8 mouse cellular contexts compared by ENCODE assay signal in the genomic region with DNA sequence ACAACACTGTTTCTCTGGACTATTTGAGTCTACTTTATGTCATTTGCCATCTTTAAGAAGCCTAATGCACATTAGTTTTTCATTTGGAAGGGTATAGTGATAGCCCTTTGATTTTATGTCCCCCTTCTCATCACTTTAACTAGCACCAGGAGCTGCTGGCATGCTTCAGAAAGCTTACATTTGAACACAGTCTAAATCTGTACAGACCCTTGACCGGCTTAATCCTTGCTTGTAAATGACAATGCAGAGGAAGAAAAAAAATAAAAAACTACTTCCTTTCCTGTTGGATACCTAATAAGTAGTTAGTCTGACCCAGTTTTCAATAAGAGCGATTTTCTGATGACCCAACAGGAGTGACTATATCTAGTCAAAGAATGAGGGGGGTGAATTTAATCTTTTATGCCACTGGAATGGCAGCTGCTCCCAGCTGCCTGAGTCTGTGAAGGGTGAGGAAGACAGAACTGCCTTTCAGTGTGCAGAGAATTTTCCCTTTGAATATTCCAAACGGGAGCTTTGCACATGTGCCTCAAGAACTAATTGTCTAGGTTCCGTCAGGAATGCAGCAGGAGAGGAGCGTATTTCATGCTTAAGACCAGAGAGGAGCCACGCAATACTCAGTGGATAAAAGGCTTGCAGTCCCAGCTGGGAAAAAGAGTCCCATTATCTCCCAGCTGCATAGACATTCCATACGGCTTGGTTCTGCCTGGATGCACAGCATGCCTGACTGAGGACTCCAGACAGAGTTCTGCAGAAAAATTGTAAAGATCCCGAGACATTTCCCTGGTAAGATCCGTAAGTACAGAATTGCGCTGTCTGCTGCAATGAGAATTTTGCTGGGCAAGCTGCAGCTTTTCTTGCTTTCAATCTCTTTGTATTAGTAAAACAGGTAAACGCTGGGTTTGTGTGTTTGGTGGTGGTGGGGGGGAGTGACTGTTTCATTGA. TPM values are rescaled to one million over a fixed set of nuclear protein-coding genes. Genes with fewer than 3 reads are reported as not detected.
DNase-seq lines count a peak whose midpoint lies in the region; ATAC-seq and TF ChIP-seq lines count a peak whose summit lies in the region.
"Had no signal": no experiment of that assay in that cellular context is flagged by ENCODE, and none has a peak within 500 bp of the region (broad histone marks: within the 10 kb centered on the region; RNA-seq: fewer than 3 reads in every experiment).

A gene (plus strand): TSS at position 301 of the 942 bp plus-strand sequence.

- 13% methylated on average over 11 of the region's 11 CpGs for WGBS in hindbrain, embryonic 15.5 days
- 38% methylated on average over 11 of the region's 11 CpGs for WGBS in limb, embryonic 15.5 days
- 45% methylated on average over 11 of the region's 11 CpGs for WGBS in stomach, postnatal 0 days

- peak; percentile 47 for DNase-seq in cerebellum, adult 11-12 months
- DNase-seq in embryo, embryonic 10 days (ENCODE audit: low spot score) = peak; percentile 63
- DNase-seq in stomach, postnatal 0 days (ENCODE audit: low spot score) = no peak
- no peak for DNase-seq in testis, postnatal 10 days (ENCODE audit: low spot score)
- DNase-seq in lung, postnatal 10 days = no peak

- peak within 1 kb of the TSS; percentile 75 for H3K27ac ChIP-seq in hindbrain, embryonic 15.5 days (replicated peaks)
- H3K27ac ChIP-seq in limb, embryonic 15.5 days = no peak within 1 kb of the TSS
- no peak within 1 kb of the TSS for H3K27ac ChIP-seq in stomach, postnatal 0 days (replicated peaks)

- peak within 1 kb of the TSS; percentile 58 for H3K4me2 ChIP-seq in hindbrain, embryonic 15.5 days
- 0 out of 2 replicates have a peak within 1 kb of the TSS, but pooled peaks have one; percentile 3 for H3K4me2 ChIP-seq in limb, embryonic 15.5 days
- H3K4me2 ChIP-seq in stomach, postnatal 0 days (replicated peaks; ENCODE audit: low read depth) = peak within 1 kb of the TSS; percentile 12

- H3K36me3 ChIP-seq in hindbrain, embryonic 15.5 days = no peaks in the 10 kb centered on the region
- no peaks in the 10 kb centered on the region for H3K36me3 ChIP-seq in limb, embryonic 15.5 days
- no peaks in the 10 kb centered on the region for H3K36me3 ChIP-seq in stomach, postnatal 0 days (ENCODE audit: control insufficient read depth, insufficient read depth, low read length)

- TF ChIP-seq EP300 in stomach, postnatal 0 days (optimal IDR thresholded peaks at IDR 0.05) = no peak

- ATAC-seq in hindbrain, embryonic 15.5 days (ENCODE audit: low FRiP score, low read depth) = peak; percentile 88
- 0 out of 2 replicates have a peak, but pooled peaks have one; percentile 14 for ATAC-seq in limb, embryonic 15.5 days (ENCODE audit: insufficient number of reproducible peaks, low FRiP score, low TSS enrichment, low read depth)
- ATAC-seq in stomach, postnatal 0 days (ENCODE audit: low FRiP score, low TSS enrichment) = no peak

- H3K4me3 ChIP-seq in hindbrain, embryonic 15.5 days = peak within 1 kb of the TSS; percentile 44
- no peak within 1 kb of the TSS for H3K4me3 ChIP-seq in limb, embryonic 15.5 days
- no peak within 1 kb of the TSS for H3K4me3 ChIP-seq in stomach, postnatal 0 days (ENCODE audit: low read depth, low read length)

- no peaks in the 10 kb centered on the region for H3K9me3 ChIP-seq in hindbrain, embryonic 15.5 days
- no peaks in the 10 kb centered on the region for H3K9me3 ChIP-seq in limb, embryonic 15.5 days
- no peaks in the 10 kb centered on the region for H3K9me3 ChIP-seq in stomach, postnatal 0 days (ENCODE audit: control insufficient read depth, low read length)

- no peak for TF ChIP-seq CTCF in stomach, postnatal 0 days (IDR thresholded peaks at IDR 0.05; ENCODE audit: low read depth)

- H3K4me1 ChIP-seq in hindbrain, embryonic 15.5 days (replicated peaks) = peaks cover 7% of the 10 kb centered on the region
- H3K4me1 ChIP-seq in limb, embryonic 15.5 days = no peaks in the 10 kb centered on the region
- no peaks in the 10 kb centered on the region for H3K4me1 ChIP-seq in stomach, postnatal 0 days (replicated peaks; ENCODE audit: control insufficient read depth, insufficient read depth)

- H3K9ac ChIP-seq in hindbrain, embryonic 15.5 days = peak within 1 kb of the TSS; percentile 45
- no peak within 1 kb of the TSS for H3K9ac ChIP-seq in limb, embryonic 15.5 days
- no peak within 1 kb of the TSS for H3K9ac ChIP-seq in stomach, postnatal 0 days (ENCODE audit: low read length)

- H3K27me3 ChIP-seq in hindbrain, embryonic 15.5 days = no peaks in the 10 kb centered on the region
- H3K27me3 ChIP-seq in limb, embryonic 15.5 days = no peaks in the 10 kb centered on the region
- no peaks in the 10 kb centered on the region for H3K27me3 ChIP-seq in stomach, postnatal 0 days (ENCODE audit: control insufficient read depth, insufficient read depth, low read length)

RNA-seq across cellular contexts. Expression of the gene that starts here (rescaled TPM):
- polyA plus RNA-seq in hindbrain, embryonic 15.5 days (2015; fragmentation: Nextera tagmentation; extraction: Ambion mirVana) = 12.7 and 12.9 TPM in 2 replicates
- 0.51 and 0.52 TPM in 2 replicates for polyA plus RNA-seq in limb, embryonic 15.5 days (2015; fragmentation: Nextera tagmentation; extraction: Ambion mirVana)
- 0.24 and 0.30 TPM in 2 replicates for polyA plus RNA-seq in stomach, postnatal 0 days (2015; fragmentation: Nextera tagmentation; extraction: Ambion mirVana)
- polyA plus RNA-seq: liver, adult 2 months had no signal

Comparison
In these comparisons a context has a peak if more than half of its experiments do, and no peak if none do; other contexts are left out.
1. Peak in ATAC-seq and H3K4me2 ChIP-seq in limb, embryonic 15.5 days; RNA of the gene not detected or under 1 TPM.
2. DNase-seq: peak in cerebellum, adult 11-12 months (single experiment) and embryo, embryonic 10 days (single experiment); none in stomach, postnatal 0 days (single experiment), testis, postnatal 10 days (single experiment) and lung, postnatal 10 days (single experiment).
3. H3K4me2 ChIP-seq: peak in every context shown above with its lines; median percentile 58 in hindbrain, embryonic 15.5 days; 12 in stomach, postnatal 0 days; 3 in limb, embryonic 15.5 days.